Mouse (Mus musculus): ENCODE measurements around the gene Pygl.
"Not testable (repeated sequence)": the region's sequence is repeated elsewhere in the genome, so short reads cannot be mapped to it uniquely, and the experiment has no call there.

Pygl gene

GRCm38 (mm10) chr12:70227121-70227932 is 4.0 kb downstream of the Pygl start:
- DNase-seq (ENCODE audit: low read depth, low spot score) = peak; percentile 64

- no peak for DNase-seq (ENCODE audit: low read depth, low spot score)
Observed at GRCm38 (mm10) chr12:70226655-70227054, 4.6 kb downstream of the Pygl start.

- no peak for DNase-seq (ENCODE audit: low read depth, low spot score)
Observed at GRCm38 (mm10) chr12:70223331-70223730, 8.0 kb downstream of the Pygl start.

DNA sequence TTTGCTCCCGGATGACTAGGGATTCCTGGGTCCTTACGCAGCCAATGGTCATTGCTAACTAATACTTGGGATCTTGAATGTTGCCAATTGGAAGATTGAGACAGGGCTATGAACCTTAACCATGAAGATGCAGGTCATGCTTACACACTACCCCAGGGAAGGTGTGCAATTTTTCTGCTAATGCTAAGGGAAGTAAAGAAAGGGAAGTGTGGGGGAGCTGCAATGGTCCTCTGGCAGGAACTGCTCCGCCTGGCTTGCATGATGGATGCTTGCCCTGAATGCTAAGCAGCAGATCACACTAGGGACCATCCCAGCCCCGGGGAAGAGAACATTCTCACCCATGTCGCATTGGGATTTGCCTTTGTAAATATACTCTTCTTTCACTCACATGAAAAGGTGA is 9.9 kb downstream of the Pygl start:
- no peak for DNase-seq (ENCODE audit: low read depth, low spot score)

DNA sequence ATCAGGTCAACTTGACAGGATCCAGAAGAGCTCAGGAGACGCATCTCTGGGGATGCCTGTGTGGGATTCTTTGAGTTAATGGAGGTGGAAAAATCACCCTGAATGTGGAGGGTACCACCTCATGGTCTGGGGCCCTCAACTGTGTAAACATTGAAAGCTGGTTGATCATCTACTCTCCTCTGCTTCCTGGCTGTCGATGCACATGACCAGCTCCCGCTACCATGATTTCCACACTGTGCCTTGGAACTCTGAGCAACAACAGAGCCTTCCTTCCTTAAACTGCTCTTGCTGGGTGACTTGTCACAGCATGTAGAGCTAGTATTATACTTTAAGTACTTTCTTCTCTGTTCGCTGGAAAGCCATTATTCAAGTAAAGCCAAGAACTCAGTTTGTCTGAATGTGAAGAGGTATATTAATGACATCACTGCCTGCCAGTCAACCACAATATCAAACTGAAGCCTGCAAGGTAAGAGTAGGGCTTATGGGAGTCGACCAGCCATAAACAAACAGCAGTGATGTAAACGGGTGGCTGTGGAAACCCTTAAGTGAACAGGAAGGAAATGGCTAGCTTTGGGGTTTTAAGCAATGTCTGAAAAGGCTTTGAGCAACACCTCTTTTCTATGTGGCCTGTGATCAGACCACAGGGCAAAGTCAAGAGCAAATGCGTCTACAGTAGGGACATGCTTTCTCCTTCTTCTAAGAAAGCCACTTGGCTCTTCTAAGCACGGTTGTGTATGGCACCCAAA is 12.3 kb downstream of the Pygl start:
- no peak for DNase-seq (ENCODE audit: low read depth, low spot score)

- no peak for DNase-seq (ENCODE audit: low read depth, low spot score)
Observed at GRCm38 (mm10) chr12:70216229-70216800, 15.0 kb downstream of the Pygl start.

DNA sequence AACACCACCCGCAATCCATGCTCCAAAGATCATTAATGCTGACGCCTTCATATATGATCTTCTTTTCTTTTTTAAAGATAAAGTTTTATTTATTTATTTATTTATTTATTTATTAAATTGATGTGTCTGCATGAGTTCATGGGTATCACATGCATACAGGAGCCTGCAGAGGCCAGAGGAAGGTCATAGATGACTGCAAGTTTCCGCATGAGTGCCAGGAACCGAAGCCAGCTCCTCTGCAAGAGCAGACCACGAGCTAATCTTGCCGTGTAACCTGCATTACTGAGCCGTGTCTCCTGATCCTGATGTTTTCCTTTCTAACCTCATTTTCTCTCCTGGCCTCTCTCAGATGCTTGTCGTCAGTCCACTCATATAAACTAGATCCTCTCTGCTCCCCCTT is 17.0 kb downstream of the Pygl start:
- no peak for DNase-seq (ENCODE audit: low read depth, low spot score)

GRCm38 (mm10) chr12:70213601-70214000 is 17.7 kb downstream of the Pygl start:
- DNase-seq (ENCODE audit: low read depth, low spot score) = no peak

DNA sequence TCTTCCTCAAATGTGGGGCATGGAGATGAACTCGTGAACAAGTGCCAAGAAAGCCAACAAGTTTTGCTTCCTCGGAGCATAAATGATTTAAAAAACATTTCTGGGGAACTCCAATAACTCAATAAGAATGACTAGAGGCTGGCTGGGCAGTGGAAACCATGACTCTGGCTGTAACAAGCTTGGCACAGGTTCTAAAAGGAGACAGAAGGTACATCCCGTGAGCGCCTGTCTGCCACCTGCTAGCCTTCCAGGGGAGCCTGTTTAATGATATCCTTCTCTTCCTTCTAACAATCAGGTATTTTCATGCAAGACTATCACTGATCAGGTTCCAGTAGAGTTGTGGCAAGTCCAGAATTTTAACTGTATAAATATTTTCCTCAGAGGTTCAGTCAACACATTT is 18.8 kb downstream of the Pygl start:
- DNase-seq (ENCODE audit: low read depth, low spot score) = no peak

GRCm38 (mm10) chr12:70208214-70208613 is 23.1 kb downstream of the Pygl start:
- DNase-seq (ENCODE audit: low read depth, low spot score) = no peak

DNA sequence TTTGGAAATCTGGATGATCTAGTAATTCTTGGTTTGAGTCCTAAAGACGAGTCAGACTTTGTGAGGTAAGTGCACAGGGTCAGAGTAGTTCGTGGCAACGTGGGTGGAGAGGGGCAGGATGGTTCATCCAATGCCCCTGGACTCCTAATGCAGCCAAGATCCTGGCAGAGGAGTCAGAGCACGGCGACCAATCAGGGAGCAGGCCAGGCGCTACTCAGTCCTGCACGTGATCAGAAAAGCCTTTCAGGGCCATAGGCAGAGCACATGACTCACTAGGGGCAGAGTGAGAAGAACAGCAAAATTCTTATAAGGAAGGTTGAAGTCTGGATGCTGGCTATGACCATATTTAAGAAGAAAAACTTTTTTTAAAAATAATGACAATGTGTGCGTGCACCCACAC is 26.9 kb downstream of the Pygl start:
- no peak for DNase-seq (ENCODE audit: low read depth, low spot score)

DNA sequence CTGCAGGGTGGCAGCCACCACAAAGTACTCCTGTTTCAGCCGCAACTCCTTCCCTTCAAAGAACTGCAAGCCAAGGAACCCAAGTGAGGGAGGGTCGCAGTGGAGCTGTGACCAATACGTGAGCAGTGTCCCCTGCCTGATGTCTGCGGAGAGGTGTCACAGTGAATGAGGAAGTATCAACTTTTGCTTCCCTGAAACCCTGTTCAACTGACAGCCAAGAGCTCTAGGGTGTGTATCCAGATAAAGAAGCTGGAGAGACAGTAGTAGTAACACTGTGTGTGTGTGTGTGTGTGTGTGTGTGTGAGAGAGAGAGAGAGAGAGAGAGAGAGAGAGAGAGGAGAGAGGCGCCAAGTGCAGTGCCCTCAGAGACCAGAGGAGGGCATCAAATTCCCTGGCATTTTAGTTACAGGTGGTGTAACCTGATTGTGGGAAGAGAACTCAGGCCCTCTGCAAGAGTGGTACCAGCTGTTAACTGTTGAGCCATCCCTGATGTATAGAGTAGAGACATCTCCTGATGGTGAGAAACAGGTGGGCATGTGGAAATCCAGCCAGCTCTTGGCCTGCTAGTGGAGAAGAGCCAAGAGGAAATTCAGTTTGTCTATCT is 29.3 kb downstream of the Pygl start:
- DNase-seq (ENCODE audit: low read depth, low spot score) = no peak

DNA sequence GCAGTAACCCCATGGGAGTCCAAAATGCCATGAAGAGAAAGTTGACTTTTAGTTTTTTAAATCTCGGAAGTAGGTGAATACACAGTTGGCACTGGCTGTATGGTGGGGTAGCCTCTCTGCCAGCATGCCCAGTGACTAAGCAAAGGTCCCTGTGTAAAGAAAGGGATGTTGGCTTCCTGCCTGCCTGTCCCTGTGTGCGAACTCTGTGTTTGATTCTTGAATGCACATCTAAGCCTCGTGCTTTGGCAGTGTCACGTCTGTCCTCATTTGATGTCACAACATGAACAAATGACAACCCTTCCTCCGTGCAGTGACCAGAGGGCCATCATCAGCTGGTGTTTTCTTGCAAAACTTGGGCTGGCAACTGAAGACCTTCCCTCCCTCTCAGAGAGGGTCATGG is 34.9 kb downstream of the Pygl start:
- no peak for DNase-seq (ENCODE audit: low read depth, low spot score)

DNA sequence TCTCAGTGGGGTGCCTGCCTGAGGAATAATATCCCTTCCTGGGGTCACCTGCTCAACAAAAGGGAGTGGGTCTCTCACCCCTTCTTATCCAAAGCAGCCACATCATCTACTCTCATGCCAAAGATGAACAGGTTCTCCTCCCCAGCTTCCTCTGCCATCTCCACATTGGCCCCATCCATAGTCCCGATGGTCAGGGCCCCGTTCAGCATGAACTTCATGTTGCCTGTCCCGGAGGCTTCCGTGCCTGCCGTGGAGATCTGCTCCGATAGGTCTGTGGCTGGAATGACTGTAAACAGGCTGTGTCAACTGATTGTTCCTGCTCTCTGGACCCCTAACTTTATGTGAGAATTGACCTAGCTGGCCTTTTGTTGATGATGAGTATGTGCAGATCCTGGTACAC is 35.9 kb downstream of the Pygl start:
- DNase-seq (ENCODE audit: low read depth, low spot score) = no peak

GRCm38 (mm10) chr12:70192267-70192727 is 39.0 kb downstream of the Pygl start:
- no peak for DNase-seq (ENCODE audit: low read depth, low spot score)

DNA sequence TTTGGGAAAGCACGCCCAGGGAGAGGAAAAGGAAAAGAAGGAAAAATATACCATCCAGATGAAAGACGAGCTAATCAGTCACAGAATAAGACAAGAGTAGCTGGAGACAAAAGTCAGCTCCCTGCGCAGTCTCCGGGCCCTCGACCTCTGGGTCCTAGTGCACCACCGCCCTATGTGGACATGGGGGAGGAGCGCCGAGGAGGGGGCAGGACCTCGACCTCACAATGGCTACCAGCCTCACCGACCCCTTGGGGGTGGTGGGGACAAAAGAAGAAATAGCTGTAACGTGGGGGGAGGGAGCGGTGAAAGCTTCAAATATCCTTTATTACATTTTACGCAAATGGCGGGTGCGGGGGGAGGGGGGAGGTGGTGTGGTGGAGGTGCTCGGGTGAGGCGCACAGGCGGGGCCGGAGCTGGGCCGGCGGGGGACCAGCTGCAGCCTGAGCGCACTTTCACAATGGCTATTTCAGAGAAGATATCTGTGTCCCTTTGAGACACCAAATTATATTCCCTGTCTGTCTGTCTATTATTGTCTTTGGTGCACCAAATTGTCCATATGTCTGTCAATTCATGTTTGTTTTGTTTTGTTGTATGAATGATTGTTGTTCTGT is 47.0 kb downstream of the Pygl start:
- no peak for DNase-seq (ENCODE audit: low read depth, low spot score)

GRCm38 (mm10) chr12:70183507-70183906 is 47.8 kb downstream of the Pygl start:
- DNase-seq (ENCODE audit: low read depth, low spot score) = not testable (repeated sequence)

DNA sequence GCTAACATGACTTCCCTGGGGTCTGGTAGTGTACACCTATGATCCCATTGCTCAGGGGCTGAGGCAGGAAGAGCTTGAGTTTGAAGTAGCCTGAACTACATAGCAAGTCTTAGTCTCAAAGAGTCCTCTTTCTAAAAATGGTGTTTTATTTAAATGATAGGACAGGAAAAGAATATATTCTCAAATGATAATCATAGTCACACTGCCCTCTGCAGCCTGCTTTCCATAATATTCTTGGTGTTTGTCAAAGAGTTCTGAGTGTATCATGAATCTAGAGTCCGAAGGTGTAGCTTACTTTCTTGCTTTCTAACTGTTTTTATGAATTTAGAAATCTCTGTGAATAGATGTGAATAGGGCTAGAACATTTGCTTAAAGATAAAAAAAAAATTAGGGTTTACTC is 61.3 kb downstream of the Pygl start:
- DNase-seq (ENCODE audit: low read depth, low spot score) = no peak

GRCm38 (mm10) chr12:70167950-70168349 is 63.3 kb downstream of the Pygl start:
- no peak for DNase-seq (ENCODE audit: low read depth, low spot score)

DNA sequence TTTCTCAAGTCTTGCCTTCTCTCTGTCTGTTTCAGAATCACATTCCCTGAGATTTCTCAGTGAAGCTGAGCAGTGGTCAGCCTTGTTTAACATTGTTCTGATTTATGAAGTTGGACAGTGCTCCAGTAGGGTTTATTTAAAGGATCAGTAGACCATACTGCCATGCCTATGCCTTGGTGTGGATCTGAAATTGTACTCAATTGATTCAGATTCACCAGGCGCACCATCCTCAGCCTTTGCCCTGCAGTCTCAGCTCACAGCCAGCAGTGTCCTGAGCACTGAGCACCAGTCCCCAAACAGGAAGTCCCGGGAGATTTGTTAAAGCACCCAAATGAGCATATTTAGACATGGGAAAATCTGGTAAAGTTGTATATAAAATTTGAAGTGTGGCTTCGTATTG is 66.5 kb downstream of the Pygl start:
- DNase-seq (ENCODE audit: low read depth, low spot score) = no peak

DNA sequence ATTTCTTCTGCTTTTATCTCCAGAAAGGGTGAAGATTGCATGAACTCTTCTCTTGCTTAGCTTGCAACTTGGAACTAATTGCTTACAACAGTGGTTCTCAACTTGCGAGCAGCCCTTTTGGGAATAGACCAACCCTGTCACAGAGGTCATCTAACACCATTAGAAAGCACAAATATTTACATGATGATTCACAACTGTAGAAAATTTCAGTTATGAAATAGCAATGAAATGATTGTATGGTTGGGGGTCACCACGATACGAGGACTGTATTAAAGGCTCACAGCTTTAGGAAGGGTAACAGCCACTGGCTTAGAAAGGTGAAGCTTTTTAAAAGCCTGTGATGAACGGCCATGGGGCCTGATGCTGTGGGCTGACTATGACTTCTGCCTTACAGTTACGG is 70.2 kb downstream of the Pygl start:
- DNase-seq (ENCODE audit: low read depth, low spot score) = no peak
